Mouse (Mus musculus) CH12.LX (cell line): Measurements from ENCODE around the gene Alox12. TPM values are rescaled to one million over a fixed set of nuclear protein-coding genes. Genes with fewer than 3 reads are reported as not detected.

Experiments used
- DNase-seq: peaks from one replicate; pipeline ENCODE4 v3.0.0-alpha.2; 2013; ENCODE audit errors: extremely low read depth
- H3K27ac ChIP-seq: 2 replicates; pipeline ENCODE4 v1.5.1; 2012; ENCODE audit warnings: low read depth, mild to moderate bottlenecking, control low read depth, moderate library complexity; ENCODE audit not compliant: insufficient read depth
- H3K27me3 ChIP-seq: replicated peaks from 2 replicates; pipeline ENCODE3; 2012; ENCODE audit warnings: inconsistent platforms
- H3K36me3 ChIP-seq, 2 experiments: replicated peaks in 1 of 2; 2 replicates each; pipeline versions ENCODE3 to v1.6.1; 2012; ENCODE audit warnings: inconsistent platforms in 1 of 2, low read length in 1 of 2, mild to moderate bottlenecking in 1 of 2, mixed read lengths in 1 of 2, moderate library complexity in 1 of 2; ENCODE audit not compliant: control insufficient read depth in 1 of 2, insufficient read depth in 1 of 2
- H3K4me1 ChIP-seq, 2 experiments: 2 replicates each; pipeline ENCODE4 v1.6.1; 2012; ENCODE audit warnings: inconsistent platforms in 1 of 2, moderate library complexity in 1 of 2; ENCODE audit not compliant: insufficient read depth in 2 of 2, control insufficient read depth in 1 of 2
- H3K4me2 ChIP-seq: 2 replicates; pipeline ENCODE4 v1.6.1; 2012; ENCODE audit warnings: low read depth, mild to moderate bottlenecking, control low read depth; ENCODE audit not compliant: poor library complexity, insufficient read depth, severe bottlenecking
- H3K4me3 ChIP-seq, 3 experiments: fragments of 150-350 bp in 1 of 3; sonication (generic) in 1 of 3; replicated peaks in 1 of 3; 2 replicates each; pipeline versions ENCODE3 to v1.5.1; 2011 to 2012; ENCODE audit warnings: low read depth in 2 of 3, low read length in 2 of 3, mild to moderate bottlenecking in 2 of 3, moderate library complexity in 2 of 3, control low read depth in 1 of 3, improper control_type of control experiment in 1 of 3, inconsistent platforms in 1 of 3, mixed read lengths in 1 of 3; ENCODE audit not compliant: poor library complexity in 1 of 3
- H3K79me2 ChIP-seq: replicated peaks from 2 replicates; pipeline ENCODE4 v1.6.1; 2012; ENCODE audit warnings: mild to moderate bottlenecking, moderate library complexity; ENCODE audit not compliant: control insufficient read depth, poor library complexity, insufficient read depth, severe bottlenecking; ENCODE audit errors: extremely low read depth
- H3K9ac ChIP-seq: 2 replicates; pipeline ENCODE4 v1.6.1; 2012; ENCODE audit warnings: low read depth, mild to moderate bottlenecking, control low read depth, moderate library complexity; ENCODE audit not compliant: insufficient read depth
- H3K9me3 ChIP-seq: replicated peaks from 2 replicates; pipeline ENCODE3; 2012; ENCODE audit warnings: low read length, inconsistent platforms, mixed read lengths
- CHD1 ChIP-seq: IDR thresholded peaks from 2 replicates; pipeline ENCODE4 v1.6.1; 2012; ENCODE audit warnings: low read depth, low read length, improper control_type of control experiment, inconsistent platforms
- CTCF ChIP-seq, 2 experiments: IDR thresholded peaks in 1 of 2; conservative IDR thresholded peaks in 1 of 2; 2 replicates each; pipeline ENCODE4 v1.5.1; 2011 to 2012; ENCODE audit warnings: low read depth in 2 of 2, low read length in 2 of 2, improper control_type of control experiment in 1 of 2, inconsistent platforms in 1 of 2, mild to moderate bottlenecking in 1 of 2, moderate library complexity in 1 of 2
- E2F4 ChIP-seq: IDR thresholded peaks from 2 replicates; pipeline ENCODE4 v1.6.1; 2011; ENCODE audit warnings: low read depth, low read length, improper control_type of control experiment; ENCODE audit not compliant: insufficient replicate concordance
- EP300 ChIP-seq: IDR thresholded peaks from 2 replicates; pipeline ENCODE4 v1.6.1; 2011; ENCODE audit warnings: low read length, improper control_type of control experiment
- HCFC1 ChIP-seq: IDR thresholded peaks from 2 replicates; pipeline ENCODE4 v1.6.1; 2012; ENCODE audit warnings: low read depth, mild to moderate bottlenecking, inconsistent platforms, low read length, improper control_type of control experiment
- JUN ChIP-seq: IDR thresholded peaks from 2 replicates; pipeline ENCODE4 v1.6.1; 2011; ENCODE audit warnings: low read depth, mild to moderate bottlenecking, low read length, improper control_type of control experiment, moderate library complexity; ENCODE audit not compliant: insufficient read depth
- KAT2A ChIP-seq: IDR thresholded peaks from 2 replicates; pipeline ENCODE4 v1.6.1; 2012; ENCODE audit warnings: low read length, improper control_type of control experiment, inconsistent platforms; ENCODE audit not compliant: insufficient replicate concordance
- NRF1 ChIP-seq: IDR thresholded peaks from 2 replicates; pipeline ENCODE4 v1.6.1; 2014; ENCODE audit warnings: low read depth, mild to moderate bottlenecking, inconsistent platforms, low read length, improper control_type of control experiment, moderate library complexity
- PAX5 ChIP-seq: IDR thresholded peaks from 2 replicates; pipeline ENCODE4 v1.6.1; 2012; ENCODE audit warnings: low read length, inconsistent platforms, mixed read lengths
- POLR2A ChIP-seq: IDR thresholded peaks from 2 replicates; pipeline ENCODE4 v1.6.1; 2011; ENCODE audit warnings: low read depth, mild to moderate bottlenecking, improper control_type of control experiment, low read length
- POLR2AphosphoS2 ChIP-seq: IDR thresholded peaks from 2 replicates; pipeline ENCODE4 v1.6.1; 2011; ENCODE audit warnings: low read depth, low read length, improper control_type of control experiment
- RAD21 ChIP-seq: IDR thresholded peaks from 2 replicates; pipeline ENCODE4 v1.6.1; 2011; ENCODE audit warnings: low read depth, mild to moderate bottlenecking, low read length, improper control_type of control experiment, moderate library complexity
- RCOR1 ChIP-seq: conservative IDR thresholded peaks from 2 replicates; pipeline ENCODE4 v1.6.1; 2012; ENCODE audit warnings: low read depth, mild to moderate bottlenecking, inconsistent platforms, low read length, improper control_type of control experiment
- TBP ChIP-seq: conservative IDR thresholded peaks from 2 replicates; pipeline ENCODE4 v1.6.1; 2011; ENCODE audit warnings: low read depth, low read length, improper control_type of control experiment
- TCF12 ChIP-seq: IDR thresholded peaks from 2 replicates; pipeline ENCODE4 v1.6.1; 2014; ENCODE audit warnings: low read depth, mild to moderate bottlenecking, inconsistent platforms, low read length, improper control_type of control experiment
- UBTF ChIP-seq: IDR thresholded peaks from 2 replicates; pipeline ENCODE4 v1.6.1; 2012; ENCODE audit warnings: low read depth, mild to moderate bottlenecking, inconsistent platforms, low read length, improper control_type of control experiment, moderate library complexity
- USF1 ChIP-seq: IDR thresholded peaks from 2 replicates; pipeline ENCODE4 v1.6.1; 2014; ENCODE audit warnings: low read depth, mild to moderate bottlenecking, inconsistent platforms, low read length, improper control_type of control experiment
- USF2 ChIP-seq: conservative IDR thresholded peaks from 2 replicates; pipeline ENCODE4 v1.6.1; 2011; ENCODE audit warnings: low read depth, low read length, improper control_type of control experiment
- ZKSCAN1 ChIP-seq: IDR thresholded peaks from 2 replicates; pipeline ENCODE4 v1.6.1; 2012; ENCODE audit warnings: low read depth, inconsistent platforms, low read length, improper control_type of control experiment, borderline replicate concordance
- ZMIZ1 ChIP-seq: IDR thresholded peaks from 2 replicates; pipeline ENCODE4 v1.6.1; 2012; ENCODE audit warnings: low read depth, mild to moderate bottlenecking, inconsistent platforms, low read length, improper control_type of control experiment
- ZNF384 ChIP-seq: IDR thresholded peaks from 2 replicates; pipeline ENCODE4 v1.6.1; 2012; ENCODE audit warnings: low read depth, low read length, improper control_type of control experiment, inconsistent platforms
- dilution Hi-C: fragments of 300-500 bp; cut with MboI; formaldehyde crosslinking; loops from 2 replicates; pipeline ENCODE4 v1.14.3; 2020; ENCODE audit warnings: low sequenced_read_pairs; ENCODE audit not compliant: extremely low pct_unique_long_range_greater_than_20kb, extremely low pct_ligation_motif_present
- in situ Hi-C: fragments of 300-500 bp; cut with MboI; formaldehyde crosslinking; loops from 3 replicates; pipeline ENCODE4 v1.14.3; 2019; ENCODE audit warnings: low sequenced_read_pairs, low pct_ligation_motif_present, low pct_unique_long_range_greater_than_20kb, mixed read lengths
- polyA plus RNA-seq: library from polyadenylated mRNA; unstranded; fragments of >175 nt; gene quantifications from 2 replicates; pipeline ENCODE4 v1.2.1, GENCODE M21; 2012; ENCODE audit warnings: low read depth; ENCODE audit not compliant: insufficient read length
- total RNA-seq, 2 experiments: library from RNA; depleted of rRNA; stranded (reverse); fragments of 300-350 nt in 1 of 2; fragments of >200 nt in 1 of 2; gene quantifications; 2 replicates each; pipeline ENCODE4 v1.2.3; 2012 to 2014

The Alox12 gene
- total and polyA plus RNA-seq, 3 experiments = not detected

- no peak overlapping the region for H3K4me3 ChIP-seq
- no peak overlapping the region for H3K4me2 ChIP-seq
- DNase-seq = no peak
- TF ChIP-seq TBP (no peak), CTCF (conservative IDR thresholded peaks at IDR 0.05 in 1 of 2, IDR thresholded peaks at IDR 0.05 in 1 of 2; ENCODE audit: low read depth in 2 of 2, low read length in 2 of 2) (no peak), KAT2A (no peak), CHD1 (no peak), ZNF384 (no peak), E2F4 (no peak), PAX5 (no peak), HCFC1 (no peak), JUN (no peak), EP300 (no peak), UBTF (no peak), POLR2A (no peak), NRF1 (no peak), RCOR1 (no peak), USF1 (no peak), TCF12 (no peak), USF2 (no peak), RAD21 (no peak), ZMIZ1 (no peak)
- no peaks in the 10 kb centered on the region for H3K4me1 ChIP-seq
- H3K27me3 ChIP-seq = peaks cover 93% of the 10 kb centered on the region
- no peaks in the 10 kb centered on the region for H3K9me3 ChIP-seq
- no peaks in the 10 kb centered on the region for H3K79me2 ChIP-seq
- dilution Hi-C loops (no loop called here), in situ Hi-C loops (no loop called here)
- H3K36me3 ChIP-seq = no peaks in the 10 kb centered on the region
- H3K27ac ChIP-seq = no peak overlapping the region
- H3K9ac ChIP-seq = no peak overlapping the region
These were observed 29.6 kb upstream of the Alox12 start for GRCm38 (mm10) chr11:70284757-70285156.

GRCm38 (mm10) chr11:70283666-70284065 is 28.5 kb upstream of the Alox12 start:
- Histone ChIP-seq H3K27ac (no peak overlapping the region), H3K9ac (no peak overlapping the region), H3K4me1 (no peaks in the 10 kb centered on the region), H3K27me3 (peaks cover 91% of the 10 kb centered on the region), H3K9me3 (no peaks in the 10 kb centered on the region), H3K79me2 (no peaks in the 10 kb centered on the region), H3K4me3 (no peak overlapping the region), H3K36me3 (no peaks in the 10 kb centered on the region)
- in situ Hi-C loops = no loop called here
- no peak for DNase-seq
- TF ChIP-seq USF1 (no peak), POLR2AphosphoS2 (no peak), TCF12 (no peak), UBTF (no peak), ZKSCAN1 (no peak), POLR2A (no peak), RCOR1 (no peak), HCFC1 (no peak)
- TF ChIP-seq, all 38 proteins: peak for 0
- dilution Hi-C loops = no loop called here
- H3K4me2 ChIP-seq = no peak overlapping the region
